Mouse (Mus musculus) adrenal gland, postnatal 4 days (tissue): ENCODE measurements around the gene Nhlh2. TPM values are rescaled to one million over a fixed set of nuclear protein-coding genes. Genes with fewer than 3 reads are reported as not detected.

Source experiments
- DNase-seq, 2 experiments: peaks; one replicate each; pipeline ENCODE4 v3.0.0; 2021 to 2022; ENCODE audit warnings: low spot score in 2 of 2, mixed read lengths in 2 of 2
- long read RNA-seq, 2 experiments: library from polyadenylated mRNA; stranded (forward); transcript quantifications; one replicate each; pipeline ENCODE4 v2.0.0; 2021
- total RNA-seq, 2 experiments: library from RNA; stranded (reverse); gene quantifications; 2 replicates each; pipeline ENCODE4 v1.2.3; 2021

Gene Nhlh2
- total RNA-seq: under 1 TPM in 1 of 2 experiments, not detected in 1; 0.31 TPM
- long read RNA-seq, experiment 1: 0 reads
- long read RNA-seq, experiment 2: 0 reads

DNA sequence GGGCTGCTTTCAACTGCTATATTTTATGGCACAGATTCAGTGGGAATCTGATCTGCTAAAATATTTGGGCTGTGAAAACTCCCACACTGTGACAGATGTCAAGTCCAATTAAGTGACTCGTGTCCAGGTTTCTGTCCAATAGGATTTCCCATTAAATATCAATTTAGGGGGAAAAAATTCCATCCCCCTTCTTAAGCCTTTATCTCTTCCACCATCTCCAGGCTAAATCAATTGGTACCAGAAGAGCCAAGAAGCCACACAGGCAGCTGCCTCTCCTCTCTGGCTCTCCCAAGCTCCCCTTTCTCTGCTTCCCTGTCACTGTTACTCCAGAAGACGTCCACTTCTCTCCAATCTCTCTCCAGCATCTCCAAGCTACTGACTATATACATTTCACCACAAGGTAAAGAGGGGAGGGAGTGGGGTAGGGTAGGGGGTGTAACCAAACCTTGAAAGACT is at the start of gene Nhlh2:
TSS of gene Nhlh2 (plus strand) at position 151 of the 456 bp plus-strand sequence.
- no peak for DNase-seq

DNA sequence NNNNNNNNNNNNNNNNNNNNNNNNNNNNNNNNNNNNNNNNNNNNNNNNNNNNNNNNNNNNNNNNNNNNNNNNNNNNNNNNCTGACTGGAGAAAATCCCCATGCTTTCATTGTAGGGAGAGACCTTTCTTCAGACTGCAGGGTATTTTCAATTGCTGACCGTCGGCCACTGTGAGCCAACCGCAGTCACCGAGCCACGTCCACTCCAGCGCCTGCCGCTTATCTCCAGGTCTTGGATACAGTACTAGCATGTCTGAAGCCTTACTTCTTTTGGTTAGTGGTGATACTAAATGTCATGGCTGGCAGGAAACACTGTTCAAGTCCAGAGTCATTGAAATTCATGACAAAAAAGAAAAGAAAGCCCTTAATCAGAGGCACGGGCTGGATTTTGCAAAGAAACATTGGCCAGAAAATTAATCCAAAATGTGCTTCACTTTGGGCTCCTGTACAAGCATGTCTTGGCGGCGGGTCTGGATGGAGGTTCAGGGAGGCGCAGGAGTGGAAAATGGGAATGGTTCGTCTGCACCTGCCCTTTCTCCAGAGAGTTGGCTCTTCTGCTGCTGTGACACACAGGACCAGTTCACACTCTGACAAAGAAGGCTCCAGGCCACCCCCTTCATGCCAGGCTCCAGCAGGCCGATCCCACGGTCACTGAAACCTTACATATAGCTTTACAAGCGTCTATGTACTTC is 48.6 kb upstream of the Nhlh2 start:
- DNase-seq: no peak

DNA sequence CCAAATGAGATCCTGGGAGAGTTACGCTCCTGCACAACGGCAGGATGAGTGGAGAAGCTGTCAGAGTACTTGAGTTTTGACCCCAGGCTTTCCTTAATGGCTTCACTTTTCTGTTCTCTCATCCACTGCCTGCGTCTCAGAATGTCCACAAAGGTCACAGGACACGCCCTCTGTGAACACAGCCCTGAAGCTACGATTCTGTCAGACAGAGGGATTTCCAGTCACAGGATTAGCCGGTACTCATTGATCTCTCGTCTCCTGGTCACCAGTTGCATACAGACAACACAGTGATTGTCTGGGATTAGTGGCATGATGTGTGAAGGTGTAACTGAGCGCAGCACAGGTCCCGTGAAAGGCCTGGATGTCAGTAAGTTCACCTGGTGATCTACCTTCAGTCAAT is 46.4 kb upstream of the Nhlh2 start:
- DNase-seq: no peak

DNA sequence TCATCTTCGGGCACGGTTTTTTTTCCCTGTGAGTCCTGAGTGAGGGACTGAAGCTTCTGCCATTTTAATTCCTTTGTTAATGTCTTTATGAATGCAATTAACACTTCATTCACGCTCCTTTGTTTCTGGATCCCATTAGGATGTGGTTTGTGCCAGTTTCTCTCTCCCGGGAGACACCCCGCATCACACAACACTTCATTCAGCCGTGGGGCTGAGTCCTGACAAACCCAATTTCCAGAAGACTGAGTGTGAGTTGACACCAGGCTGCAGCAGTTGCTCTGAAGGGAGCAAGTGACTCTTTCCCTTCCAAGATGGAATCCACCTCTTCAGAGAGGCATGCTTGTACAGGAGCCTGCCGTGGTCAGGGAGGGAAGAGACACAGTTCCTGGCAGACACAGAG is 45.5 kb upstream of the Nhlh2 start:
- no peak for DNase-seq

DNA sequence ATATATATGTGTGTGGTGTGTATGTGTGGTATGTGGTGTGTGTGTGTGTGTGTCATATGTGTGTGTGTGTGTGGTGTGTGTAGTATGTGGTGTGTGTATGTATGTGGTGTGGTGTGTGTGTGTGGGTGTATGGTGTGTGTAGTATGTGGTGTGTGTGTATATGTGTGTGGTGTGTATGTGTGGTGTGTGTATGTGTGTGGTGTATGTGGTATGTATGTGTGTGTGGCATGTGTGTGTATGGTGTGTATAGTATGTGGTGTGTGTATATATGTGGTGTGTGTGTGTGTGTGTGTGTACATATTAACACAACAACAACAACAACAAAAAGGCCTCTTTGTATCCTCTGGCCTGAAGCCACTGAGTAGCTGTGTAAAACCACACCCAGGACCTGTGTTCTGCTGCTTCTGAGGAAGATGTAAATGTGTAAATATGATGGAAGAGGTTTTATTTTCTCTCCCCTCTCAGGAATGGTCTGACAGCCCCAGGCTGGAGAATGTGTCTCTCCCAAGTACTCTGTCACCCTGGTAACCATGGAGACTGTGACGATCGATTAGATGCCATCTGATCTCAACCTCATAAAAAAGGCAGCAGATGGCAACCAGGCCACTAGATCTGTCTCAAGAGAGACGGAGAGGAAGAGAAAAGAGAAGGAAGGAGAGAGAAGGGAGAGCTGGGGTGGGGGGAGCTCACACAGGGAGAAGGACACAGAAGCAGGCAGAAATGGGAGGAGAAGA is 42.9 kb upstream of the Nhlh2 start:
- no peak for DNase-seq

DNA sequence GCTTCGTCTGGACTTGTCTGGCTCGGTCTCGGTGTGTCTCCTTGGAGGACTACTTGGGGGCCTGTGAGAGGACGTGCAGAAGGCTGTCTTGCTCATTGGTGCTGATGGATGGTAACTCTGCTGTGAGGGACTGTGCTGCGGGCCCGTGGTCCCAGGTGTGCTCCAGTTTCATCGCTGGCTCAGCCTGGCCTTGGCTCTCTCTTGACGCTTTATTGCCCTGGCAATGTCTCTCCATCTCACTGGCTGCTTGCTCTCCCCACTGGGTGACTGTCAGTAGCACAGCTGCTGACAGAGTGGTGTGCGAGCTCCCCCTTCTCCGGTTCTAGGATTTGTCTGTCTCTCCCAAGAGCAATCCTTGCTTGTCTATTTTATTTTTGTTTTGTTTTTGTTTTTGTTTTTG is 34.5 kb upstream of the Nhlh2 start:
- DNase-seq: no peak

DNA sequence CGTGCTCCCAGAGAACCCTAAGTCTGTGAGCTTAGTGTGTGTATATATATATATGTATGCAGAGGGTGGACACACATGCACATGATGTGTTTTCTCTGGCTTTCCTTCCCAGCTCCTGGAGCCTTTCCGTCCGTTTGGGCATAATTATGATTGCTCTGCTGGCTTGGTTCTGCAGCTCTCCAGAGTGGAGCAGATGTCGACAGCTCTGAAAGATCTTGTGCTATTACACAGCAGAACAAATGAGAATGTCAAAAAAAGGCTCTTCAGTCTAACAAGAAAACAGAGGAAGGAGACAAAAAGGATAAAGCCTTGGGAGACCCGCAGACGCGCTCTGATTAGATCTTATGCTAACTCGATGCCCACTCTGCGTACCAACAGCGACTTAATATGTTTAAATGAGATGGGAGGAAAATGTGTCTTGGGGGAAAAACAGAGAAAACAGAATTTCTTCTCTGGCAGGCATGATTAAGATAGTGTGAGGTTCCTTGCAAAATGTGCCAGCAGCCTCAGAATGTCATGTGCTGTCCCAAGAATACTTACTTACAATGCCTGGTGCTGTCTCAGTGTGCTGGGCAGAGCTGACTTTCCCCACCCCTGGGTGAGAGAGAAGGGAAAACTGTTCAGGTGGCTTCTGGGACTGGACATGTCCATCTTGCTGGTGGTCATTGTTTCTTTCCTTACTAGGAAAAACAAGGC is 31.4 kb upstream of the Nhlh2 start:
- DNase-seq: no peak

DNA sequence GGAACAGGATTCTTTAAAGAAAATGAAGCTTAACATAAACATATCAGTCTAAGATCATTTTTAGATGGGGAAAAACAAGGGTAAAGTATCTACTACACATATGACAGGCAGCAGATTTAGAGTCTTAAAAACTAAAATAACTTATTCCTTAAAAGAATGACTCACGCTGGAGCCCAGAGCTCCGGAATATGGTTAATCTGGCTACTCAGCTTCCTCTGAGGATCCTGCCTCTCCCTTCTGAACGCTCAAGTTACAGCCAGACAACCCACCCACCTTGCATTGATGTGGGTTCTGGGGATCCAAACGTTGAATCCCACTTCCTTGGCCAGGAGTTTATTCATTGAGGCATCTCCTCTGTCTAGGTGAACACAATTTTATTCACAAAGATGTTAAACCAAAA is 26.0 kb upstream of the Nhlh2 start:
- DNase-seq: no peak

DNA sequence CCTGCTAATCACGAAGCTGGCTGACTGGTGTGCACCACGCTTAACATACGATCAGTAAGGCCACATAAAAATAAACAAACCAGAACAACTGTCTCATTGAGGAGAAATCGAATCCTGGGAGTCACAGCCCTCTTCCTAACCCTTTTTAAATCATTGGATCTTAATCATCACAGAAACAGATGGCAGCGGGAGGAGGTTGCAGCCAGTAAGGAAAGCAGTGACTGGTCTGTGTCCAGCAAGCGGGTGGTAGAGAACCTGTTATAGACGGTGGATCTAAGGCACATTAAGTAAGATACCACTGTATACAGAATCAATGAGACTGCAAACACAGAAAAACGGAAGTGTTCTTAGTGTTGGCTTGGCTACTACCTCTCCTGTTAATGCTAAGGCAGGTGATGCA is 24.2 kb upstream of the Nhlh2 start:
- DNase-seq: no peak

DNA sequence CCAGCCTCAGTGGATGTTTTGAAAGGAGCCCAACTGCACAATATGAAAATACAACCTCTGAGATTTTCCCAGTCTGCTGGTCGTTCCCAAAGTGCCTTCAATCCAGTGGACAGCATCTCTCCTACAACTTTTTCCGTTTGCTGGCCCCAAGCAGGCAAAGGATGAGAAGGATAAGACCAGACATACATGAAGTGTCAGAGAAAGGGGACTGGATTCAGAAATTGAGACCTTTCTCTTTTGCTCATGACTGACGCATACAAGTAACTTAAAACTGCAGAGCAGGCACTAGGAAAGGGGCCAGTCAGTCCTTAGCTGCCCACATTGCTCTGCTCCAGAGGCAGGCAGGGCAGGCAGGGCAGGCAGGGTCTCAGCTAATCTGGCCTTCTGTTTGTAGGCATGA is 19.7 kb upstream of the Nhlh2 start:
- DNase-seq: no peak

DNA sequence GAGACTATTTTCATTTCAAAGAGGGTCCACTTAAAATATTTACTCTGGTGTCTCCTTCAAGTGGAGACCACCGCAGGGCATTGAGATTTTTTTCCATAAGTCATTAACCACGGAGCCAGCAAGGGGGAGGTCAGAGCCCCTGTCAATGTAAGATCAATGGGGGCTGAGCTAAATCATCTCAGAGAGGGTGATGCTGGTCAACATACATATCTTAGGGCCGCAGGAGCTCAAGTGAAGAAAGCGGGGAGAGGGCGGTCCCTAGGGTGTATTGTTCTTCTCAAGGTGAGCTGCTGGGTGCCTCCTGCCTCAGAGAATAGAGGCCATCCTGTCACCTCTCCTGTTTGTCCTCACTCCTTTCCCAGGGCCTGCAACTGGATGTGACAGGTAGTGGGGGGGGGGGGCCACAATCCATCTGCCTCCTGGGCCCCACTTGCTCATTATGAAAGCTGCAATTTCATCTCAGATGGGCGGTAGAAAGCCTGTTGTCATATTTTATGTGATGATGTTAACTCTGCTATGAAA is 18.8 kb upstream of the Nhlh2 start:
- no peak for DNase-seq

DNA sequence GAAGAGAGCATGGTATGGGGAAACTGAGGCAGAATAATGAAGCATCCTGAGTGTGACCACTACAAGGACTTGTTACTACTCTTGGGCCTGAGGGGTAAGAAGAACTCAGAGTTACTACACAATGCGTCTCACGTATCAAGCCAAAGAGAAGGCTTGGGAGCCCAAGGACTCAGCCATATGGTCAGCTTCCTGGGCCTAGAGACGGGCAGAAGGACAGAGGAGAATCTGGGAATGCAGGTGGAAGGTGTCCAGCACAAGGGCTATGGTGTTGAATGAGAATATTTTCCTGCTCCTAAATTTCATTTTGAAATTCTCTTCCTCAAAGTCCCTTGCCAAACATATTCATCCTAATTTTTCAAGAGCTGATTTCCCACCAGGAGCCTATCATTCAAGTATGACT is 12.0 kb upstream of the Nhlh2 start:
- DNase-seq: no peak

DNA sequence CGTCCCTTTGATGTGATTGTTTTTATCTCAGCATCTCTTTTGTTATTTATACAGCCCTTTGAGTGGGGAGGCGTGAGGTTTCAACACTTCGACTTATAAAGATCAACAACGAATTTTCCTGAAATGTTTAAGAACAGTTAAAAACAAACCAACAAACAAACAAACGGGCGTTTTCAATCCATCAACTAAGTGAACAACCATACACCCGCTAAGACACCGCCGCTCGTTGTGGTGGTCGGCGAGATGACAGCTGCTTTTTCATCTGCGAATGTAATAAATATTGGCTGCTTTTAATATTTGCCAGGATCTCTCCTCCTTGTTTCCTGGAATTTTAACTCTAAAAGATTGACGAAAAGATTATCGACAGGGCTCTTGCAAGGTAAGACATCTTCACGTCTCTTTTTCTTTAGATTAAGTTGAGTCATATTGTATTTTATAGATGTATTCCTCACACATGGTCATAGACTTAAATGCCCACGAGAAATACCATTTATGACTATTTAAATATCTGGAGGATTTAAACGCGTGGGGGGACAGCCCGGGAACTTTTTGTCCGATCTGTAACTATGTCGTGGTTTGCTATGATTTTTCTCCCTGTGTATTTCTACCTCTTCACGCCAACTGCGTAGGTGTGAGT is 923 bp downstream of the Nhlh2 start:
- no peak for DNase-seq

DNA sequence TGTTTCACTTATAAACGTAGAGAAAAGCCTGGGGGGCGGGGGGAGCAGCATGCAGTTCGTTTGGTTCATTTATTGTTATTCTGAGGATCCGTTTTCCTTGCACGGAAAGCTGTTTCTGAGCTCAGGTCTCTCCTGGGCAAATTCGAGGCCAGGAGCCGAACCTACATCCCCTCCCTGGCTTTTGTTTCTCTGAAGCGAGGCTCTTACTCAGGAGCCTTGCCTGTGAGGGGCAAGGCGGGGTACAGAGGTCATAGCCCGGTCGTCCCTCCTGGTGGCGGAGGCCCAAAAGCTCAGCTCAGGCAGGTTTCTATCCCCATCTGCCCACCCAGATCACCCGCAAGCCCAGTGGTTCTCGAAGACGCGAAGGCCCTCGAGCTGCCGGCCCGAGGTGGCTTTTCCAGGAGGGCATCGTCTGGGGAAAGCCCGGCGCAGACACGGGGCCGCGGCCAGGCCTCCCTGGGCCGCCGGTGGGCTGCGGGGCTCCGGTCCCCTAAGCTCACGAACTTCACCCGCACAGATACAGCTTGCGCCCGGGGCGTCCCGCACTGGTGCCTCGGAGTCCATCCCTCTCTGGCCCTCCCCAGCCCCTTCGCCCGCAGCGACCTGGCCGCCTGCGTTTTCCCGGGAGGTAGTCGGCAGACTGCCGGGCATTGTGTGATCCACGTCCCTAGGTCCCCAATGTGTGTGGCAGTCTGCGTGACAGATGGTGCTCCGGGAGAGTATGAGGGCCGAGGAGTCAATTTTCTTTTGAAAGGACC is 1.6 kb downstream of the Nhlh2 start:
- no peak for DNase-seq

DNA sequence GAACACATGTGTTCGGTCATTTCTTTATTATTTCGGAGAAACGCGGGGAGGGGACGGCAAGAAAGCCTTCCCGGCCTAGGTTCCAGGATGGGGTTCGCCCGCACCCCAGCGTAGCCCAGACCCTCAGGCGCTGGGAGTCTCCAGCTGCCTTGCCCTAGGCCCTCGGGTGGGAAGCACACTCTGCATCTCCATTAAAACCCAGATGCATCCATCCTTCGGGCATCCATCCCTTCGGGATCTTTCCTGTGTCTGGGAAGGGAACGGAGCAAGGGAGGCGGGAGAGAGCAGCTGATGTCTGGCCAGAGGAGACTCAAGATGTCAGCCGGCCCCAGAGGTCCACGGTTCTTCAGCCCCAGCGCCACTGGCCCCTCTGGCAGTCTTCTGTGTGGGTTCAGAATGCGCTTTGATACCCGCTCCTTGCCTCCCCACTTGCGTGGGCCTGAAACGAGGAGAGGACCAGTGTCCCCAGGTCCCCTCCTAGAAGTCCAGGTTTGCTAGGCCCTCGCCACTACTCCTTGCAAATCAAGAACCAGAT is 2.3 kb downstream of the Nhlh2 start:
- no peak for DNase-seq

DNA sequence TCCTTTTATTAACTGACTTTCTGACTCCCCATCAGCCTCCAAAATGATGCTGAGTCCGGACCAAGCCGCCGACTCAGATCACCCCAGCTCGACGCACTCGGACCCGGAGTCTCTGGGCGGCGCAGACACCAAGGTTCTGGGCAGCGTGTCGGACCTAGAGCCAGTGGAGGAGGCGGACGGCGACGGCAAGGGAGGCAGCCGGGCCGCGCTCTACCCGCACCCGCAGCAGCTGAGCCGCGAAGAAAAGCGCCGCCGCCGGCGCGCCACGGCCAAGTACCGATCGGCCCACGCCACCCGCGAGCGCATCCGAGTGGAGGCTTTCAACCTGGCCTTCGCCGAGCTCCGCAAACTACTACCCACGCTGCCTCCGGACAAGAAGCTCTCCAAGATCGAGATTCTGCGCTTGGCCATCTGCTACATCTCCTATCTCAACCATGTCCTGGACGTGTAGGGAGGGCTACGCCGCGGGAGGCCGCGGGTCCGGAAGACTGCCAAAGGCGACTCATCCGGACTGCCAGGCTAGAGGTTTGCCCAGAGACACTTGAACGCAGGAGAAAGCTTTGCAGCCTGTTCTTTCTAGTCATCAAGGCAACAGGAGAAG is 2.8 kb downstream of the Nhlh2 start:
- DNase-seq: no peak

DNA sequence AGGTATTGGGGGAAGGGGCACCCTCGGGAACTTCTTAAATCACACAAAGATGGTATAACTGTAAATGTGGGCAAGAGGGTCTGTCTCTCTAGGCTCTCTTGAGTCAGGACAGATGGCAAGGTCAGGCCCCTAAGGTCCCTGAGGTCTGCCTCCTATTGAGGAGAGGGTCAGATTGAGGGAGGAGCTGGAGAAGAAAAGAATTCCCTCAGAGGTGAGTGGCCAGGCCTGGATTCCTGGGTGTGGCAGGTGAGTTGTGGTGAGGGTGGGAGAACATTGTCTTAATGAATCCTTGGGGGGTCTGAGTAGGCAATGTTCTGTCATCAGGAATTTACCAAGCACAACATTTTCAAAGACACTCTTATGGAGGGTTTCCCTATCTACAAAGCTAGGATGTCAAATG is 10.7 kb downstream of the Nhlh2 start:
- no peak for DNase-seq

DNA sequence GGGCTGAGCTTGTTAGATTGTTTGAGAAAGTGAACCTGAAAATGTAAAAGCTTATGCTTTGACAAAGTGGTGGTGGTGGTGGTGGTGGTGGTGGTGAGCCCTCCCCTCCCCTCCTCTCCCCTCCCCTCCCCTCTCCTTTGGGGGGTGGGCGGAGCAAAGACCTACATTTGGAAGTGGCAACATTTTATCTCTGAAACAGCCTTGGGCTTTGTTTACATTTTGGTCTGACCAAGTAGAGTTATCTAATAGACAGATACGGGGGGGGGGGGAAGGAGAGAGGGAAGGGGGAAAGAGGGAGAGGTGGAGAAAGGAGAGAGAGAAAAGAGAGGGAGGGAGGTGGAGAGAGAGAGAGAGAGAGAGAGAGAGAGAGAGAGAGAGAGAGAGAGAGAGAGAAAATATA is 12.8 kb downstream of the Nhlh2 start:
- no peak for DNase-seq

DNA sequence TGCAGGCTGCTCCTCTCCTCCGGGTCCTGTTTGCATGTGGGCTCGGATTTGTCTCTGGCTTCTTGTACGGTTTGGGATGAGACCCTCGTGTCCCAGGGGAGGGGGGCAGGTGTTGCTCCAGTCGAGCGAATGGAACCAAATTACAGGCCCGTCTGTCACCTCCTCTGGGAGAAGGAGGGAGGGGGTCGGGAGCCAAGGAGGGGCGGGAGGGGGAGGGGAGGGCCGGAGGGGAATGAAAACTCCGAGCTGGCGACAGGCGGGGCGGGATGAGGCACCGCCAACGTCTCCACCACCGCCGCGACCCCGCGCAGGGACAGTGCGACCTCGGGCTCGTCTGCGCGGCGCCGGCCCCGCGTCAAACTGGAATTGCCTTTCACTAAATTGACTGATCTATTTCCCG is 13.5 kb downstream of the Nhlh2 start:
- no peak for DNase-seq

DNA sequence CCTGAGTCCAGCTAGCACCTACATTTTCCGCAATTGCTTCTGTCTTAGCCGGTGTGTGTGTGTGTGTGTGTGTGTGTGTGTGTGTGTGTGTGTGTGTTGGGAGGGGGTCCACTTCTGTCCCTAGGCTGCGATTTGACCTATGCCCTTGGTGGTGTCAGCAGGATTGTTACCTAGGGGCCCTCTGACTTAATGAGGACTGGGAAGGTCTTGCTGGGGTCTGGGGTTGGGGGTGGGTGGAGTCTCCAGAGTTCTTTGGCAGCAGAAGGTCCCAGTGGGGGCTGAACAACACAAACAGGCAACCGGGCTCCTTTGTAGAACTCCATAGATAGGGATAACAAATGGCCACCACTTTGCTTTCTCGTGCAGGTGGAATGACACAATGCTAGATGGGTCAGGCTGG is 14.0 kb downstream of the Nhlh2 start:
- no peak for DNase-seq
